Mouse (Mus musculus): ENCODE data around the gene Maml3.

The Maml3 gene

GRCm38 (mm10) chr3:52046027-52046700 lies 58.7 kb downstream of the Maml3 start:
- DNase-seq (ENCODE audit: low spot score in 2 of 2), result peak; percentile 67 to 87

- DNase-seq (ENCODE audit: low spot score in 2 of 2), result no peak
Observed at GRCm38 (mm10) chr3:52045221-52045641, 59.6 kb downstream of the Maml3 start.

- DNase-seq (ENCODE audit: low spot score in 2 of 2), result no peak
Observed at GRCm38 (mm10) chr3:52044651-52045050, 60.2 kb downstream of the Maml3 start.

DNA sequence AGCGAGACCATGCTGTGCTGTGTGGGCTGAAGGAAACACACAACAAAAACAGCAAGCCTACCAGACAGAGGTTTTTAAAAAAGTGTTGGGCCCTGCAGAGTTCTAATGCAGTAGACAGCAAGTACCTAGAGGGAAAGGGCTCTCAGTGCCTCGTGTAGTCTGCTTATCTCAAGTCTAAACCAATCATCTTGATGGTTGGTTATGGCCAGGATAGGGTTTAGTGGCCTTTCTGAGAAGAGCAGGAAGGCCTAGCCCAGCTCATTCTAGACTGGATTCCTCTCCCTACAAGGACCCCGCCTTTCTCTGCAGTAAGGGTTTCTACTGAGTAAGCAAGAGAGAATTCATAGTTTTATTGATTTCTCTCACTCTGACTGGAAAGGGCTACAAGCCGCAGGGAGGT lies 61.0 kb downstream of the Maml3 start:
- DNase-seq (ENCODE audit: low spot score in 2 of 2), result no peak

- no peak for DNase-seq (ENCODE audit: low spot score in 2 of 2)
Observed at GRCm38 (mm10) chr3:52042680-52043079, 62.2 kb downstream of the Maml3 start.

DNA sequence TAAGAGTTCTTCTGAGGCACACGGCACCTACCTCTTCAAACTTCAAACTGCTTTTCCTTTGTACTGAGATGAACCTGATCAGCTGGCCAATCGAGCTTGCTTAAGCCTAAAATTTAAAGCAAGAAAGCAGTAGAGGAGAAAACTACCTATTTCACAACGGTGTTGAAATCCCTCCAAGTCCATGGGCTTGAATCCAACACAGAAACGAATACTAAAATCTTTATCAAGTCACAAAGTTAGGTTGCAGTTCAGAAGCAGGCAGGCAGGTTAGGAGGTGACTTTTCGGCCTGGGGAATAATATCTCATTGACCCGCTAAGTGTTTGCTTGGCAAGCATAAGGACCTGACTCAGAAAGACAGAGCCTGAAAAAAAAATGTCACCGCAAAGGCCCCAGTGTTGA lies 64.9 kb downstream of the Maml3 start:
- no peak for DNase-seq (ENCODE audit: low spot score in 2 of 2)

- no peak for DNase-seq (ENCODE audit: low spot score in 2 of 2)
Observed at GRCm38 (mm10) chr3:52037260-52037659, 67.6 kb downstream of the Maml3 start.

DNA sequence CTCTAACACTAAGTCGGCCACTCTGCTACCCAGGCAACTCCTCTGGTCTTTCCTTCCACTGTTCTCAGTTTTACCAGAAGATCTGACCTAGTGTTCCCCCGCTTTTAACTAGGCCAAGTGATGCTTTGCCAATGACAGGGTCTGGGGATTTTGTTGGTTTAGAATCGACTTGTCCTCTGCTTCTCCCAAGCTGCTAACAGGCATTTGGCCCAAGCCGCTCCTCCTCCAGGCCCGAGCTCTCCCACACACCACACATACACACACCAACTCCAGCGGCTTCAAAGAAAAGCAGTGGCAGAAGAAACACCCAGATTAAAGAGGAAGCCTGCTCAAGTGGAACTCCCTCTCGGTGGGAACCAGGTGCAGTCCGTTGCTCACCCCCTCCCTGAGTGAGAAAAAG lies 69.5 kb downstream of the Maml3 start:
- DNase-seq (ENCODE audit: low spot score in 2 of 2), result no peak

DNA sequence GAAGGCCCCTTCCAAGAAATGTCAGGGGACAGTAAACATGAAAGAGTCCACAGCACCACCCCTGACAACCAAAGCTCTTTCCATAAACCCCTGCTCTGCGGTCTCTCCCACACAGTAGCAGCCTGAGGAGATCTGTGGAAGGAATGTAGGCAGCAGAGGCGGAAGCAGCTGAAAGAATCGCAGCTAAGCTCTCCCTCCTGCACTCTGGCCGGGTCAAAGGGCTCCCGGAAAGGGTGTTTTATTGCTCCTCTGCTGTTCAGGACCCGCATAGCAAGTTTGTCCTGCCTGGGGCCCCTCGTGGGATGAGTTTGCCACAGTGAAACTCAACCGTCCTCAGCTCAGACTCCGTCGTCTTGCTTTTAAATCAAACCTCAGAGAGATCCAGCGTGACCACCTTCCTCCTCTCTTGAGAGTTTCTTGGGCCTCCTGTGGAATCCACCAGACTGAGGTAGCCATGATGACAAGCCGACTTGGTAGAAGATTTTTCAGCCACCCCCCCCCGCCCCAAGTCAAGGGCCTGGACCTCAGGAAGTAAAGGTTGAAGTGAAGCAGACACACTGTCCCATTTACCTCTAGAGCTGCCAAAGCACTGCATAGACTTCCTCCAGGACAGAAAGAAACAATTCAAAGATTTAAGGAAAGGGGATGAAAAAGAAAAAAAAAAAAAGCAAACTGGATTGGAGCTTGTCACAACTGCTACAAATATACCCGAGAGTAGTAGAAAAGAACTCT lies 70.9 kb downstream of the Maml3 start:
- DNase-seq (ENCODE audit: low spot score in 2 of 2), result no peak

- no peak for DNase-seq (ENCODE audit: low spot score in 2 of 2)
Observed at GRCm38 (mm10) chr3:52031327-52031726, 73.5 kb downstream of the Maml3 start.

DNA sequence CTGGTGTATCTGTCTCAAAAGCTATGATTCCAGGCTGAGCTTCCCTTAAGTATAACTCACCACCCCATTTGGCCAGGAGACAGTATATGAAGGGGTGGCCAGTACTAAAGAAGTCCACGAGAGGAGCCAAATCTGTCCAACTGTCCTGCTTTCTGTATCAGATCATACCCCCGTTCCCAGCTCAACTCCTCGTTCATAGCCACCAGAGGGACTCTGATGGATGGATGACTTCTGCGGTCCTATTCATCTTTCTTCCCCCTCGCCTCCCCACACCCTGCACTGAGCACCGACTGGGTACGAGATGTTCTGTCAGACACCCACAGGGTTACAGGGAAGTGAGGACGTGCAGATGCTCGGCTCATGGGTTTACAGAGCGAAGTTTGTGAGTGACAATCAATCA lies 74.8 kb downstream of the Maml3 start:
- DNase-seq (ENCODE audit: low spot score in 2 of 2), result no peak

- DNase-seq (ENCODE audit: low spot score in 2 of 2), result peak; percentile 25 to 42
Observed at GRCm38 (mm10) chr3:52029661-52030081, 75.2 kb downstream of the Maml3 start.

GRCm38 (mm10) chr3:52027972-52028371 lies 76.9 kb downstream of the Maml3 start:
- no peak for DNase-seq (ENCODE audit: low spot score in 2 of 2)

GRCm38 (mm10) chr3:52022486-52022885 lies 82.4 kb downstream of the Maml3 start:
- DNase-seq (ENCODE audit: low spot score in 2 of 2), result no peak

DNA sequence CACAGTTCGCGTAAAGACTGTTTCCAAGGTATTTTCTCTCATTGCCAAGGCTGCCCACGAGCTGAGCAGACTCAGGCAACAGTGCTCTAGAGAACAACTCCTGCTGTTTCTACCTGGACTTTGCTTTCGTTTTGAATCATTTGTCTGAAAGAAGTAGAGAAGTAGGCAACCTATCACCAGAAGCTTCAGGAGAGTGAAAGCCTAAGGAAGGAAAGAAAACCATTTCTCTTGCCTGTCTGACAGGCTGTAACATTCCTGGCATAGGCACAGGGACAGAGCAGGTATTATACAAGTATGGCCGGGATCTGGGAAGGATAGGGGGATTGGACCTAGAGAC lies 86.8 kb downstream of the Maml3 start:
- no peak for DNase-seq (ENCODE audit: low spot score in 2 of 2)

- DNase-seq (ENCODE audit: low spot score in 2 of 2), result no peak
Observed at GRCm38 (mm10) chr3:52017439-52018102, 87.3 kb downstream of the Maml3 start.

DNA sequence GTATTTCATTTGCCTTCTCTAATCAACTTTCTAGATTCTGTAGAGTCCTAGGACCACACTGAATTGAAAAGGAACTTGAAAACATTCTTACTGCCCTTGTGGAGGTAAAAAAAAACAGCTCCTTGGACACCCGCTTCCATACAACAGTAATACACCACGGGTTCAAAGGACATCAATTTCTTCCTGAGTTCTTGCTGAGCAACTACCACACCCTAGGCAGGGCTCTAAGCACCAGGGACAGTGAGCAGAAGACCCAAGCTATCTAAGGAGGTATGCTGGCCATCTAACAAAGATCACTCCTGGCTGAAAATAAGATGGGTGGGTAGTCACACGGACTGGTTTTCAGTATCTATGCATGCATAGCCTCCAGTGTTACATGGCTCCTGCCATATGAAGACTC lies 88.7 kb downstream of the Maml3 start:
- DNase-seq (ENCODE audit: low spot score in 2 of 2), result no peak

DNA sequence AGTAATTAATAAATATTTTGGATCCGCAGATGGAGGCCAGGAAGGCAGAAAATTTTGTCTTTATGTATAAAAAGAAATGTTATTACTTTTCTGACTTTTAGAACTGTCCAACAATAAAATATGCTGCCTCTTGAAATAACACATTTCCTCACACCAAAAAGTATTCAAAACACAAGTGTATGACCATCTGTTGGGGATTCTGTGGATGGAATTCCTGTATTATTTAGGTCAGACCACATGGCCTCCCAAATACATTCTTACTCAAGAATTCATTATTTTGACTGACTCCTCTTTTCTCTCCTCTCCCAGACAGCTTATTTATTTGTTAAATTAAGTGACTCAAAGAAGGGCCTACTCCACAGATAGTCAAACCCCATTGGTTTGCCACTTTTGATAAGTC lies 89.3 kb downstream of the Maml3 start:
- DNase-seq (ENCODE audit: low spot score in 2 of 2), result no peak

- no peak for DNase-seq (ENCODE audit: low spot score in 2 of 2)
Observed at GRCm38 (mm10) chr3:52011032-52011710, 93.7 kb downstream of the Maml3 start.

- peak; percentile 51 to 56 for DNase-seq (ENCODE audit: low spot score in 2 of 2)
Observed at GRCm38 (mm10) chr3:52009321-52009720, 95.6 kb downstream of the Maml3 start.

- peak; percentile 74 to 81 for DNase-seq (ENCODE audit: low spot score in 2 of 2)
Observed at GRCm38 (mm10) chr3:52007602-52008252, 97.1 kb downstream of the Maml3 start.
